Mouse (Mus musculus): ENCODE measurements around the gene Bahd1. TPM values are rescaled to one million over a fixed set of nuclear protein-coding genes. Genes with fewer than 3 reads are reported as not detected.

The Bahd1 gene
- polyA plus RNA-seq, 1 experiment from 2014 or later, result 1.7 TPM

DNA sequence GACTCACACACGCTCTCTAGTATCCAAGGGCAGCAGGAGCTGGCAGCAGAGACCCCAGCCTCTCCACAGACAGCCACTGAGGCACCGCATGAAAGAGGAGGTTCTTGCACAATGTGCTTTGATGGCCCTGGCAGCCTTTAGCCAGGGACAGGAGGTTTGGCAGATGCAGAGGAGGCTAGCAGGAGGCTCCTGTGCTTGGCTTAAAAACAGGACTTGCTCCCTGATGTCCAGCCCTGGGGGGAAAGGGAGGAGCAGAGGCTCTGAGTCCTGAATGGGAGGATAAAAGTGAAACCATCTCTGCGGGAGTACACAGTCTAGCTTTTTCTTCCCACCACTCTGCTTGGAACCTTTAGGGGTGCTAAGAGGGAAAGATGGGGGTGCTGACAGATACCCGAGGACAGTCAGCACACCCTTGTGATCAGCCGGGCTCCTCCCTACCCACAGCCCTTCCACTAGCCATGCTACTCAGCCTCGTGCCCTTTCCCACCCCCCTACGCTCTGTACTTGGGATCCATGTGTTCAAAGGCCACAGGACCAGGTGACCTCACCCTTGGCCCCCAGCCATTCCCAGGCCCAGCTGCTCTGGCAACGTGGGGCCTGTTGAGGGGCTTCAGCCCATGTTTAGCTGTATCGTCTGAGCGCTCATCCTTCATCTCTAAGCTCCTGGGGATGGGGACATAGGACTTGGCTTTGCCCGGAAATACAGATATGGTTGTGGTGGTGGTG, 13.5 kb downstream of the Bahd1 start:
- ATAC-seq (replicated peaks; ENCODE audit: low FRiP score) (no peak), DNase-seq (ENCODE audit: low spot score) (no peak)
- H3K4me3 ChIP-seq (ENCODE audit: low read depth, low read length), result no peak overlapping the region
- 0 out of 2 replicates have a peak overlapping the region, but pooled peaks have one; percentile 0 for H3K4me2 ChIP-seq
- H3K36me3 ChIP-seq (ENCODE audit: control insufficient read depth, insufficient read depth, low read length), result peaks cover 7% of the 10 kb centered on the region
- no peak overlapping the region for H3K9ac ChIP-seq (ENCODE audit: low read depth, low read length)
- no peaks in the 10 kb centered on the region for H3K9me3 ChIP-seq (ENCODE audit: control insufficient read depth, low read length)
- WGBS, result 68% methylated on average over 11 of the region's 11 CpGs
- H3K27ac ChIP-seq (ENCODE audit: low read depth, low read length), result no peak overlapping the region
- no peaks in the 10 kb centered on the region for H3K27me3 ChIP-seq (replicated peaks; ENCODE audit: control insufficient read depth, insufficient read depth, low read length)
- H3K4me1 ChIP-seq (replicated peaks; ENCODE audit: control insufficient read depth, insufficient read depth, low read length), result peaks cover 23% of the 10 kb centered on the region

- H3K4me2 ChIP-seq, result no peak overlapping the region
- DNase-seq (ENCODE audit: low spot score) (no peak), ATAC-seq (replicated peaks; ENCODE audit: low FRiP score) (no peak)
- no peak overlapping the region for H3K9ac ChIP-seq (ENCODE audit: low read depth, low read length)
- 74% methylated on average over 8 of the region's 8 CpGs for WGBS
- H3K27me3 ChIP-seq (replicated peaks; ENCODE audit: control insufficient read depth, insufficient read depth, low read length), result no peaks in the 10 kb centered on the region
- H3K9me3 ChIP-seq (ENCODE audit: control insufficient read depth, low read length), result no peaks in the 10 kb centered on the region
- H3K36me3 ChIP-seq (ENCODE audit: control insufficient read depth, insufficient read depth, low read length), result peaks cover 7% of the 10 kb centered on the region
- H3K4me3 ChIP-seq (ENCODE audit: low read depth, low read length), result no peak overlapping the region
- no peak overlapping the region; the same call in 1 of the 2 replicates for H3K27ac ChIP-seq (ENCODE audit: low read depth, low read length)
- H3K4me1 ChIP-seq (replicated peaks; ENCODE audit: control insufficient read depth, insufficient read depth, low read length), result peaks cover 23% of the 10 kb centered on the region
Measured at GRCm38 (mm10) chr2:118914685-118915084, 14.5 kb downstream of the Bahd1 start.

- H3K4me1 ChIP-seq (replicated peaks; ENCODE audit: control insufficient read depth, insufficient read depth, low read length), result peaks cover 11% of the 10 kb centered on the region
- 94% methylated on average over 17 of the region's 17 CpGs for WGBS
Measured at GRCm38 (mm10) chr2:118916436-118916835, 16.3 kb downstream of the Bahd1 start.

DNA sequence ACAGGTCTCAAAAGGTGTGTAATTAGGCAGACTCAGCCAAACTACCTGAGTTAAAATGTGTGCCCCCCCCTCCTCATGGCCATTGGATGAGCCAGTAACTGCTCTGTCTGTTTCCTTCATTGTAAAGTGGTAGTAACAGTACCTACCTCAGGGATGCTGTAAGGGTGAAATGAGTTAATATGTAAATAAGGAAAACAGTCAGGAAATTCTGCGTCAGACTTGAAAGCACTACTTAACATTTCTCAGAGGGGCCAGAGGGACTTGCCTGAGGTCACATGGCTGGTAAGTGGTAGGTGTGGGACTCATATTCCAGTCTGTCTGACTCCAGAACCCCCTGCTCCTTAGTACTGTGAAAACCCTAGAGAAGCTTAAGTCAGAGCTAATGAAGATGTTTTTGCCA, 18.4 kb downstream of the Bahd1 start:
- DNase-seq (ENCODE audit: low spot score), result no peak

More at GRCm38 (mm10) chr2:118916436-118916835, 16.3 kb downstream of the Bahd1 start:
- no peak overlapping the region for H3K27ac ChIP-seq (ENCODE audit: low read depth, low read length)
- H3K36me3 ChIP-seq (ENCODE audit: control insufficient read depth, insufficient read depth, low read length), result peaks cover 12% of the 10 kb centered on the region
- H3K4me3 ChIP-seq (ENCODE audit: low read depth, low read length), result no peak overlapping the region
- DNase-seq (ENCODE audit: low spot score) (no peak), ATAC-seq (replicated peaks; ENCODE audit: low FRiP score) (no peak)
- H3K4me2 ChIP-seq, result no peak overlapping the region
- no peaks in the 10 kb centered on the region for H3K9me3 ChIP-seq (ENCODE audit: control insufficient read depth, low read length)
- H3K27me3 ChIP-seq (replicated peaks; ENCODE audit: control insufficient read depth, insufficient read depth, low read length), result no peaks in the 10 kb centered on the region
- H3K9ac ChIP-seq (ENCODE audit: low read depth, low read length), result no peak overlapping the region

DNA sequence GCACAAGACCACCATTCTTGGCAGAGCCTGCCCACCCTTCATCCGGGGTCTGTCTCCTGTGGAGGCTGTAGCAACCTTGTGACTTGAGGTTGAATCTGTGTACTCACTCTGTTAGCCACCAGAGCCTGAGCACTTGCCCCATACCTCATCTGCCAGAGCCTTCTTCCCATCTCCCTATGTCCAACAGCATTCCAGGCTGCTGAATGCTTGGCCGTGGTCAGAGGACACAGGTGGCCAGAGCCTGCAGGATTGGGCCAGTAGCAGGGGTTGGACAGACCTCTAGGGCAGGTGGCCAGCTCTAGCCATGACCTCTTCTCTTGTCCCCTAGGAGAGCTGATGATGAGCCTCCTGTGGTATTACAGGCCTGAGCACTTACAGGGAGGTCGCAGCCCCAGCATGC, 20.3 kb downstream of the Bahd1 start:
- peaks cover 24% of the 10 kb centered on the region for H3K36me3 ChIP-seq (ENCODE audit: control insufficient read depth, insufficient read depth, low read length)
- no peak overlapping the region for H3K9ac ChIP-seq (ENCODE audit: low read depth, low read length)
- no peaks in the 10 kb centered on the region for H3K9me3 ChIP-seq (ENCODE audit: control insufficient read depth, low read length)
- no peak overlapping the region for H3K4me3 ChIP-seq (ENCODE audit: low read depth, low read length)
- H3K4me1 ChIP-seq (replicated peaks; ENCODE audit: control insufficient read depth, insufficient read depth, low read length), result peaks cover under 1% of the 10 kb centered on the region; the same call in 1 of the 2 replicates
- no peaks in the 10 kb centered on the region for H3K27me3 ChIP-seq (replicated peaks; ENCODE audit: control insufficient read depth, insufficient read depth, low read length)
- 87% methylated on average over 3 of the region's 3 CpGs for WGBS
- no peak for DNase-seq (ENCODE audit: low spot score)
- H3K27ac ChIP-seq (ENCODE audit: low read depth, low read length), result no peak overlapping the region
- ATAC-seq (replicated peaks; ENCODE audit: low FRiP score), result no peak
- no peak overlapping the region for H3K4me2 ChIP-seq

More for the DNA sequence above, 18.4 kb downstream of the Bahd1 start:
- H3K9ac ChIP-seq (ENCODE audit: low read depth, low read length), result no peak overlapping the region
- 82% methylated on average over 1 of the region's 1 CpGs for WGBS
- no peak overlapping the region for H3K4me2 ChIP-seq
- no peaks in the 10 kb centered on the region for H3K9me3 ChIP-seq (ENCODE audit: control insufficient read depth, low read length)
- peaks cover 22% of the 10 kb centered on the region for H3K36me3 ChIP-seq (ENCODE audit: control insufficient read depth, insufficient read depth, low read length)
- H3K4me3 ChIP-seq (ENCODE audit: low read depth, low read length), result no peak overlapping the region
- H3K27ac ChIP-seq (ENCODE audit: low read depth, low read length), result no peak overlapping the region
- H3K4me1 ChIP-seq (replicated peaks; ENCODE audit: control insufficient read depth, insufficient read depth, low read length), result peaks cover 2% of the 10 kb centered on the region; the same call in 1 of the 2 replicates
- no peak for ATAC-seq (replicated peaks; ENCODE audit: low FRiP score)
- H3K27me3 ChIP-seq (replicated peaks; ENCODE audit: control insufficient read depth, insufficient read depth, low read length), result no peaks in the 10 kb centered on the region

DNA sequence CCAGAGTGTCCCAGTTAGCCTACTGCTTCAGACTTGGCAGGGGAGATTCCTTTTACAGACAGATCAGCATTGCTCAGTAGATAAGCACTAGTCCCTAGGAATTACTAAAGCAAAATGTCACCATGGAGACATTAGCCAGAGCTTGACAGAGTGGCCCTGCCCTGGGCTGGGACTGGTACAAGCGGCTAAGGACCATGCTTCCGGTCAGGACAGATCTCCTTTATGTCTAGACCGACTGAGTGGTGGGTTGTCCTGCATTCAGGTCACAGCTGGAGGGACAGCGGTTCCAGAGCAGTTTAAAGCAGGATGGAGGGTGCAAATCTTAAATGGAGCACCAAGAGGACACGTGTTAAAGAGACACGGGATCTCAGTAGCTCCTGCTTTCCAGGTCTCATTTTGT, 25.8 kb downstream of the Bahd1 start:
- Histone ChIP-seq H3K4me2 (peak overlapping the region; percentile 99), H3K36me3 (ENCODE audit: control insufficient read depth, insufficient read depth, low read length) (peaks cover 11% of the 10 kb centered on the region; the same call in 1 of the 2 replicates), H3K9me3 (ENCODE audit: control insufficient read depth, low read length) (no peaks in the 10 kb centered on the region), H3K9ac (ENCODE audit: low read depth, low read length) (peak overlapping the region; percentile 82), H3K4me3 (ENCODE audit: low read depth, low read length) (peak overlapping the region; percentile 82), H3K27me3 (replicated peaks; ENCODE audit: control insufficient read depth, insufficient read depth, low read length) (no peaks in the 10 kb centered on the region), H3K27ac (ENCODE audit: low read depth, low read length) (peak overlapping the region; percentile 66; the same call in 1 of the 2 replicates), H3K4me1 (replicated peaks; ENCODE audit: control insufficient read depth, insufficient read depth, low read length) (peaks cover 16% of the 10 kb centered on the region)
- WGBS, result 5% methylated on average over 6 of the region's 6 CpGs
- no peak for DNase-seq (ENCODE audit: low spot score)
- peak; percentile 47 for ATAC-seq (replicated peaks; ENCODE audit: low FRiP score)

DNA sequence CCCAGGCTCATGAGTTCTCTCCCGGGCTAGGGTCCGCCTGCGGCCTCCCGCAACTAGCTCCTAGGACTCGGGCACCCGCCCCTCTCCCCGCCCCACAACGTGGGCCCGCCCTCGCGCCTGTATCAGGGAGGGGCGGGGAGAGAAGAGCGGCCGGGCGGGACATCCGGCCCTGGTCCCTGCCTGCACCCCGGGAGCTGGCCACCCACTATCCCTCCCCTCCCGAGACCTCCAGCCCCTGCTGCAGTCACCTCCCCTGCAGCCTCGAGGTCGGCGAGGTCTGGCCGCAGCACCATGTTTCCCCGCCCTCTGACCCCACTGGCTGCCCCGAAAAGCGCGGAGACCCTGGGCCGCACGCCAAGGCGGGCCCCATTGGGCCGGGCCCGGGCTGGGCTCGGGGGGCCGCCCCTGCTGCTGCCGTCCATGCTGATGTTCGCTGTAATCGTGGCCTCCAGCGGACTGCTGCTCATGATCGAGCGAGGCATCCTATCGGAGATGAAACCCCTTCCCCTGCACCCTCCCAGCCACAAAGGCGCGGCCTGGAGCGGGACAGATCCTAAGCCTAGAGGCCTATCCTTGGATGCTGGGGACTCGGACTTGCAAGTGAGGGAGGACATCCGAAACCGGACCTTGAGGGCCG, 26.3 kb downstream of the Bahd1 start, which contains the start of gene Chst14:
Gene Chst14, plus strand, starts transcription at position 136 of the 637 bp plus-strand sequence.
- WGBS, result 1% methylated on average over 45 of the region's 47 CpGs
- peak within 1 kb of the TSS; percentile 66 for H3K27ac ChIP-seq (ENCODE audit: low read depth, low read length)

GRCm38 (mm10) chr2:118926998-118927739, 27.0 kb downstream of the Bahd1 start:
- peaks cover 16% of the 10 kb centered on the region for H3K4me1 ChIP-seq (replicated peaks; ENCODE audit: control insufficient read depth, insufficient read depth, low read length)
- 32% methylated on average over 31 of the region's 31 CpGs for WGBS
- H3K4me2 ChIP-seq, result peak overlapping the region; percentile 99
- DNase-seq (ENCODE audit: low spot score) (no peak), ATAC-seq (replicated peaks; ENCODE audit: low FRiP score) (no peak)
- H3K9me3 ChIP-seq (ENCODE audit: control insufficient read depth, low read length), result no peaks in the 10 kb centered on the region
- no peaks in the 10 kb centered on the region for H3K27me3 ChIP-seq (replicated peaks; ENCODE audit: control insufficient read depth, insufficient read depth, low read length)
- peaks cover 9% of the 10 kb centered on the region; the same call in 1 of the 2 replicates for H3K36me3 ChIP-seq (ENCODE audit: control insufficient read depth, insufficient read depth, low read length)
- peak overlapping the region; percentile 82 for H3K9ac ChIP-seq (ENCODE audit: low read depth, low read length)
- H3K4me3 ChIP-seq (ENCODE audit: low read depth, low read length), result peak overlapping the region; percentile 82
- peak overlapping the region; percentile 66 for H3K27ac ChIP-seq (ENCODE audit: low read depth, low read length)

More for the DNA sequence above, 26.3 kb downstream of the Bahd1 start, which contains the start of gene Chst14:
- DNase-seq (ENCODE audit: low spot score) (peak; percentile 80), ATAC-seq (replicated peaks; ENCODE audit: low FRiP score) (peak; percentile 95)
- H3K4me2 ChIP-seq, result peak within 1 kb of the TSS; percentile 99
- no peaks in the 10 kb centered on the region for H3K9me3 ChIP-seq (ENCODE audit: control insufficient read depth, low read length)
- H3K4me3 ChIP-seq (ENCODE audit: low read depth, low read length), result peak within 1 kb of the TSS; percentile 82
- peak within 1 kb of the TSS; percentile 82 for H3K9ac ChIP-seq (ENCODE audit: low read depth, low read length)
- H3K27me3 ChIP-seq (replicated peaks; ENCODE audit: control insufficient read depth, insufficient read depth, low read length), result no peaks in the 10 kb centered on the region
- H3K4me1 ChIP-seq (replicated peaks; ENCODE audit: control insufficient read depth, insufficient read depth, low read length), result peaks cover 16% of the 10 kb centered on the region
- H3K36me3 ChIP-seq (ENCODE audit: control insufficient read depth, insufficient read depth, low read length), result peaks cover 11% of the 10 kb centered on the region; the same call in 1 of the 2 replicates

Data from liver, embryonic 11.5 days (tissue).